Mouse (Mus musculus) limb, embryonic 13.5 days (tissue): ENCODE results near the gene Birc2. TPM values are rescaled to one million over a fixed set of nuclear protein-coding genes. Genes with fewer than 3 reads are reported as not detected.

ENCODE experiments used
- ATAC-seq: fragments of 200-750 bp; cut with Nextera tagmentation; 2 replicates; pipeline ENCODE4 v1.8.0; 2017; ENCODE audit warnings: low read depth, moderate number of reproducible peaks, moderate TSS enrichment; ENCODE audit not compliant: low FRiP score
- H3K27ac ChIP-seq: fragments of 300-500 bp; sonication (generic); 2 replicates; pipeline ENCODE4 v1.5.1; 2015; ENCODE audit warnings: inconsistent platforms, mild to moderate bottlenecking, moderate library complexity
- H3K27me3 ChIP-seq: fragments of 300-500 bp; sonication (generic); 2 replicates; pipeline ENCODE4 v1.6.1; 2015; ENCODE audit warnings: mild to moderate bottlenecking, inconsistent platforms
- H3K36me3 ChIP-seq: fragments of 300-500 bp; sonication (generic); 2 replicates; pipeline ENCODE4 v1.6.1; 2015; ENCODE audit warnings: inconsistent platforms, mild to moderate bottlenecking, moderate library complexity
- H3K4me1 ChIP-seq: fragments of 300-500 bp; sonication (generic); 2 replicates; pipeline ENCODE4 v1.6.1; 2015; ENCODE audit warnings: inconsistent platforms
- H3K4me2 ChIP-seq: fragments of 300-500 bp; sonication (generic); replicated peaks from 2 replicates; pipeline ENCODE4 v1.6.1; 2015; ENCODE audit warnings: inconsistent platforms, mild to moderate bottlenecking, moderate library complexity
- H3K4me3 ChIP-seq: fragments of 300-500 bp; sonication (generic); 2 replicates; pipeline ENCODE4 v1.5.1; 2015; ENCODE audit warnings: moderate library complexity, mild to moderate bottlenecking, inconsistent platforms
- H3K9ac ChIP-seq: fragments of 300-500 bp; sonication (generic); 2 replicates; pipeline ENCODE4 v1.6.1; 2015; ENCODE audit warnings: mild to moderate bottlenecking, inconsistent platforms
- H3K9me3 ChIP-seq: fragments of 300-500 bp; sonication (generic); 2 replicates; pipeline ENCODE4 v1.6.1; 2016; ENCODE audit warnings: inconsistent platforms
- WGBS: fragments of 180-500 bp; shearing (Covaris S2); methylation state at CpG from one replicate; pipeline ENCODE4 v1.1.7; 2015; 5-methylcytosine and 5-hydroxymethylcytosine counted together
- polyA plus RNA-seq: library from polyadenylated mRNA; unstranded; fragments of >200 nt; fragmentation: Nextera tagmentation; extraction: Ambion mirVana; gene quantifications from 2 replicates; pipeline ENCODE4 v1.2.1, GENCODE M21; 2015

The Birc2 gene
- 42.7 and 43.5 TPM in 2 replicates for polyA plus RNA-seq

GRCm38 (mm10) chr9:7836905-7837805 is at the start of gene Birc2:
Gene Birc2 (minus strand): TSS chr9:7837064.
- WGBS: under 1% methylated on average over 68 of the region's 68 CpGs
- Histone ChIP-seq H3K4me2 (peak within 1 kb of the TSS; percentile 69), H3K4me1 (peaks cover 23% of the 10 kb centered on the region), H3K27ac (peak within 1 kb of the TSS; percentile 98), H3K4me3 (peak within 1 kb of the TSS; percentile 71), H3K9me3 (no peaks in the 10 kb centered on the region), H3K36me3 (peaks cover 16% of the 10 kb centered on the region), H3K9ac (peak within 1 kb of the TSS; percentile 88), H3K27me3 (no peaks in the 10 kb centered on the region)
- ATAC-seq: peak; percentile 97

DNA sequence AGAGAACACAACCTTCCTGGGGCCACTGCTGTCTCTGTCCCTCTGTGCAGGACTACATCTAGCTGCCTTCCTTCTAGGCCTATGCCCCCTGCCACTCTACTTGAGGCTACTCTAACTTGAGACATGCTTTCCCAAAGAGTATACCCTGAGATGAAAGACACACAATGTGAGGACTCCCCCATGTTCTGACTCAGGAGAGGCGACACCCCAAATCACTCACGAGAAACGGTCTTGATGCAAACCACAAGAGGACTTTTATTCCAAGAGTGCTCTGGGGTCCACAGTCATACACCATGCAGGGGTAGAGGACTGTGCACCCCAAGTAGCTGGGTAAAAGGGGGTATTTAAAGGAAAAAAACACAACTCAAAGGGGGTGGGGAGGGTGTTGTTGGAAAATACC is 47.5 kb upstream of the Birc2 start:
- no peak for ATAC-seq
- 95% methylated on average over 3 of the region's 3 CpGs for WGBS
- H3K36me3 ChIP-seq: no peaks in the 10 kb centered on the region
- no peak overlapping the region for H3K4me2 ChIP-seq
- H3K4me1 ChIP-seq: no peaks in the 10 kb centered on the region
- H3K9ac ChIP-seq: no peak overlapping the region
- H3K27me3 ChIP-seq: no peaks in the 10 kb centered on the region
- H3K9me3 ChIP-seq: peaks cover 8% of the 10 kb centered on the region
- no peak overlapping the region for H3K4me3 ChIP-seq
- H3K27ac ChIP-seq: no peak overlapping the region

GRCm38 (mm10) chr9:7882304-7882865 is 45.5 kb upstream of the Birc2 start:
- ATAC-seq: no peak
- WGBS: 83% methylated on average over 1 of the region's 1 CpGs
- no peaks in the 10 kb centered on the region for H3K27me3 ChIP-seq

GRCm38 (mm10) chr9:7873511-7874211 is 36.8 kb upstream of the Birc2 start:
- 85% methylated on average over 8 of the region's 8 CpGs for WGBS
- H3K36me3 ChIP-seq: no peaks in the 10 kb centered on the region
- no peaks in the 10 kb centered on the region for H3K27me3 ChIP-seq
- no peak for ATAC-seq
- H3K4me3 ChIP-seq: no peak overlapping the region
- no peak overlapping the region for H3K9ac ChIP-seq
- peaks cover 12% of the 10 kb centered on the region for H3K4me1 ChIP-seq
- H3K27ac ChIP-seq: no peak overlapping the region
- 0 out of 2 replicates have a peak overlapping the region, but pooled peaks have one; percentile 81 for H3K4me2 ChIP-seq
- no peaks in the 10 kb centered on the region for H3K9me3 ChIP-seq

More at GRCm38 (mm10) chr9:7882304-7882865, 45.5 kb upstream of the Birc2 start:
- Histone ChIP-seq H3K4me3 (no peak overlapping the region), H3K4me2 (no peak overlapping the region), H3K9me3 (peaks cover 8% of the 10 kb centered on the region), H3K27ac (no peak overlapping the region), H3K4me1 (no peaks in the 10 kb centered on the region), H3K36me3 (no peaks in the 10 kb centered on the region), H3K9ac (no peak overlapping the region)

GRCm38 (mm10) chr9:7872775-7873439 is 36.0 kb upstream of the Birc2 start, which contains the start of gene Birc3:
Gene Birc3 (minus strand): TSS chr9:7873186.
- WGBS: 2% methylated on average over 26 of the region's 26 CpGs
- ATAC-seq: peak; percentile 89

GRCm38 (mm10) chr9:7872044-7872774 is 35.3 kb upstream of the Birc2 start:
- 14% methylated on average over 23 of the region's 23 CpGs for WGBS
- peak; percentile 38 for ATAC-seq
- Histone ChIP-seq H3K27ac (peak overlapping the region; percentile 40; the same call in 1 of the 2 replicates), H3K36me3 (peaks cover 8% of the 10 kb centered on the region), H3K27me3 (no peaks in the 10 kb centered on the region), H3K4me2 (peak overlapping the region; percentile 81), H3K4me1 (peaks cover 12% of the 10 kb centered on the region), H3K4me3 (peak overlapping the region; percentile 62), H3K9me3 (no peaks in the 10 kb centered on the region; the same call in 1 of the 2 replicates), H3K9ac (peak overlapping the region; percentile 81)

More at GRCm38 (mm10) chr9:7872775-7873439, 36.0 kb upstream of the Birc2 start, which contains the start of gene Birc3:
- H3K4me3 ChIP-seq: peak within 1 kb of the TSS; percentile 62
- peaks cover 12% of the 10 kb centered on the region for H3K4me1 ChIP-seq
- 0 out of 2 replicates have a peak, but pooled peaks cover under 1% of the 10 kb centered on the region for H3K36me3 ChIP-seq
- H3K9ac ChIP-seq: peak within 1 kb of the TSS; percentile 81
- no peaks in the 10 kb centered on the region for H3K27me3 ChIP-seq
- H3K9me3 ChIP-seq: no peaks in the 10 kb centered on the region
- peak within 1 kb of the TSS; percentile 81 for H3K4me2 ChIP-seq
- peak within 1 kb of the TSS; percentile 40; the same call in 1 of the 2 replicates for H3K27ac ChIP-seq

- Histone ChIP-seq H3K4me2 (peak overlapping the region; percentile 81), H3K9me3 (no peaks in the 10 kb centered on the region; the same call in 1 of the 2 replicates), H3K27me3 (no peaks in the 10 kb centered on the region), H3K4me1 (peaks cover 12% of the 10 kb centered on the region), H3K36me3 (peaks cover 8% of the 10 kb centered on the region), H3K27ac (no peak overlapping the region; the same call in 1 of the 2 replicates), H3K4me3 (peak overlapping the region; percentile 62), H3K9ac (no peak overlapping the region)
- no peak for ATAC-seq
- 47% methylated on average over 4 of the region's 4 CpGs for WGBS
Measured at GRCm38 (mm10) chr9:7871316-7872043, 34.6 kb upstream of the Birc2 start.

- H3K36me3 ChIP-seq: peaks cover 8% of the 10 kb centered on the region
- WGBS: 80% methylated on average over 10 of the region's 10 CpGs
- H3K4me1 ChIP-seq: peaks cover 12% of the 10 kb centered on the region
- H3K9me3 ChIP-seq: no peaks in the 10 kb centered on the region; the same call in 1 of the 2 replicates
- H3K27ac ChIP-seq: no peak overlapping the region
- no peak for ATAC-seq
- no peak overlapping the region for H3K9ac ChIP-seq
- H3K4me2 ChIP-seq: peak overlapping the region; percentile 81; the same call in 1 of the 2 replicates
- H3K27me3 ChIP-seq: no peaks in the 10 kb centered on the region
- H3K4me3 ChIP-seq: no peak overlapping the region
Measured at GRCm38 (mm10) chr9:7870556-7871315, 33.9 kb upstream of the Birc2 start.

GRCm38 (mm10) chr9:7868838-7869491 is 32.1 kb upstream of the Birc2 start:
- Histone ChIP-seq H3K27me3 (no peaks in the 10 kb centered on the region), H3K4me1 (peaks cover 12% of the 10 kb centered on the region), H3K27ac (no peak overlapping the region), H3K9ac (no peak overlapping the region), H3K4me3 (no peak overlapping the region), H3K4me2 (no peak overlapping the region), H3K36me3 (peaks cover 8% of the 10 kb centered on the region), H3K9me3 (no peaks in the 10 kb centered on the region; the same call in 1 of the 2 replicates)
- ATAC-seq: no peak
- WGBS: 87% methylated on average over 4 of the region's 4 CpGs
